Mouse (Mus musculus) ES-CJ7 (cell line): ENCODE measurements around the gene Olfr1031.
A peak's percentile ranks its signal among the peaks of the same experiment; 100 is the strongest.
"Not testable (repeated sequence)": the region's sequence is repeated elsewhere in the genome, so short reads cannot be mapped to it uniquely, and the experiment has no call there.

ENCODE experiments used
- DNase-seq: peaks from one replicate; pipeline ENCODE4 v3.0.0; 2011; ENCODE audit warnings: low read depth, low spot score

Gene Olfr1031

GRCm38 (mm10) chr2:85990004-85990403 is at the start of gene Olfr1031:
TSS of gene Olfr1031 (plus strand) at chr2:85990304.
- DNase-seq: no peak

GRCm38 (mm10) chr2:85950137-85950536 is 40.0 kb upstream of the Olfr1031 start, which contains the start of gene Olfr1028:
TSS of gene Olfr1028 (plus strand) at chr2:85950437.
- no peak for DNase-seq

GRCm38 (mm10) chr2:85973595-85973994 is 16.5 kb upstream of the Olfr1031 start, which contains the start of gene Olfr1029:
TSS of gene Olfr1029 (plus strand) at chr2:85973895.
- DNase-seq: no peak

GRCm38 (mm10) chr2:85978976-85979375 is 11.1 kb upstream of the Olfr1031 start, which contains the start of gene Olfr1030:
TSS of gene Olfr1030 (plus strand) at chr2:85979276.
- DNase-seq: no peak

GRCm38 (mm10) chr2:86005240-86005639 is 15.1 kb downstream of the Olfr1031 start, which contains the start of gene Olfr1032:
TSS of gene Olfr1032 (plus strand) at chr2:86005540.
- DNase-seq: no peak

GRCm38 (mm10) chr2:86020406-86020805 is 30.3 kb downstream of the Olfr1031 start, which contains the start of gene Olfr1033:
TSS of gene Olfr1033 (plus strand) at chr2:86020633.
- peak; percentile 9 for DNase-seq

GRCm38 (mm10) chr2:86021518-86021917 is 31.4 kb downstream of the Olfr1031 start:
- not testable (repeated sequence) for DNase-seq
